Mouse (Mus musculus) cerebellum, postnatal 4 days (tissue): ENCODE measurements around the gene Hexim1.

Source experiments
- DNase-seq, 2 experiments: peaks; one replicate each; pipeline ENCODE4 v3.0.0; 2022; ENCODE audit warnings: low spot score in 2 of 2, mixed read lengths in 1 of 2

Hexim1 gene

GRCm38 (mm10) chr11:103116959-103117590 is 1.0 kb downstream of the Hexim1 start:
- DNase-seq: peak in 1 of 2 experiments; percentile 75

- DNase-seq: no peak
These were observed 1.6 kb downstream of the Hexim1 start for GRCm38 (mm10) chr11:103117591-103118009.

GRCm38 (mm10) chr11:103118866-103119265 is 2.8 kb downstream of the Hexim1 start:
- DNase-seq: no peak

- no peak for DNase-seq
These were observed 3.6 kb downstream of the Hexim1 start for GRCm38 (mm10) chr11:103119609-103120008.

- DNase-seq: no peak
These were observed 4.3 kb downstream of the Hexim1 start for GRCm38 (mm10) chr11:103120315-103120714.

- DNase-seq: peak; percentile 45 to 81
These were observed 15.9 kb downstream of the Hexim1 start, which contains the start of gene Hexim2 for GRCm38 (mm10) chr11:103131701-103132575. TSS of gene Hexim2 (plus strand) at chr11:103132429.

- peak; percentile 100 for DNase-seq
These were observed 16.8 kb downstream of the Hexim1 start for GRCm38 (mm10) chr11:103132576-103133455.

- no peak for DNase-seq
These were observed 17.6 kb downstream of the Hexim1 start for GRCm38 (mm10) chr11:103133456-103134185.

- DNase-seq: no peak
These were observed 18.2 kb downstream of the Hexim1 start for GRCm38 (mm10) chr11:103134221-103134620.

GRCm38 (mm10) chr11:103136039-103136577 is 20.1 kb downstream of the Hexim1 start:
- no peak for DNase-seq

GRCm38 (mm10) chr11:103139951-103140762 is 24.1 kb downstream of the Hexim1 start:
- no peak for DNase-seq

GRCm38 (mm10) chr11:103140763-103141100 is 24.7 kb downstream of the Hexim1 start:
- DNase-seq: no peak

GRCm38 (mm10) chr11:103141101-103141943 is 25.3 kb downstream of the Hexim1 start:
- no peak for DNase-seq

GRCm38 (mm10) chr11:103141944-103142255 is 25.9 kb downstream of the Hexim1 start:
- DNase-seq: no peak

- peak; percentile 45 to 67 for DNase-seq
These were observed 26.6 kb downstream of the Hexim1 start for GRCm38 (mm10) chr11:103142441-103143182.

- no peak for DNase-seq
These were observed 28.6 kb downstream of the Hexim1 start for GRCm38 (mm10) chr11:103144309-103145285.

- no peak for DNase-seq
These were observed 30.4 kb downstream of the Hexim1 start for GRCm38 (mm10) chr11:103146386-103146785.
